Mouse (Mus musculus): Measurements from ENCODE around the gene Ift57.

GRCm38 (mm10) chr16:49660111-49660510 lies 38.9 kb upstream of the Ift57 start:
- TF ChIP-seq GATA1 (IDR thresholded peaks at IDR 0.05; ENCODE audit: borderline replicate concordance, low read length): no peak
- no peak for TF ChIP-seq FLI1 (IDR thresholded peaks at IDR 0.05; ENCODE audit: low read length)
